Mouse (Mus musculus): Measurements from ENCODE around the gene Gm14308. TPM values are rescaled to one million over a fixed set of nuclear protein-coding genes. Genes with fewer than 3 reads are reported as not detected.
"Not testable (repeated sequence)": the region's sequence is repeated elsewhere in the genome, so short reads cannot be mapped to it uniquely, and the experiment has no call there.

Gm14308 gene
- polyA plus RNA-seq (2012; rRNA removed), result 1.5 and 5.0 TPM in 2 replicates

- WGBS, result no CpG with 5 or more reads among the region's 4 CpGs
Observed at GRCm38 (mm10) chr2:176636244-176636643, at the start of gene Gm14308. Gene Gm14308, minus strand, starts transcription at chr2:176636344.

GRCm38 (mm10) chr2:176670222-176670621 is 34.1 kb upstream of the Gm14308 start, which contains the start of gene Zfp973:
Gene Zfp973, plus strand, starts transcription at chr2:176670522.
- WGBS, result no CpG with 5 or more reads among the region's 6 CpGs
- not testable (repeated sequence) for H3K27me3 ChIP-seq (ENCODE audit: control insufficient read depth, insufficient read depth, low read length)

More at GRCm38 (mm10) chr2:176636244-176636643, at the start of gene Gm14308:
- not testable (repeated sequence) for H3K27ac ChIP-seq (ENCODE audit: control insufficient read depth, insufficient read depth, low read length); H3K27me3 ChIP-seq (ENCODE audit: control insufficient read depth, insufficient read depth, low read length); H3K36me3 ChIP-seq (ENCODE audit: control insufficient read depth, insufficient read depth, low read length); DNase-seq; H3K4me3 ChIP-seq (ENCODE audit: control insufficient read depth, insufficient read depth, low read length); H3K4me1 ChIP-seq (replicated peaks; ENCODE audit: control insufficient read depth, insufficient read depth, low read length)

More at GRCm38 (mm10) chr2:176670222-176670621, 34.1 kb upstream of the Gm14308 start, which contains the start of gene Zfp973:
- H3K36me3 ChIP-seq (ENCODE audit: control insufficient read depth, insufficient read depth, low read length); H3K4me3 ChIP-seq (ENCODE audit: control insufficient read depth, insufficient read depth, low read length); H3K4me1 ChIP-seq (replicated peaks; ENCODE audit: control insufficient read depth, insufficient read depth, low read length); DNase-seq; H3K27ac ChIP-seq (ENCODE audit: control insufficient read depth, insufficient read depth, low read length): not testable (repeated sequence)

Other genes starting within 250 kb of the Gm14308 start
- 0.80 and 1.1 TPM in 2 replicates for gene Gm14435, start 212.8 kb downstream of the Gm14308 start, polyA plus RNA-seq (2012; rRNA removed)
- gene Gm14434, start 149.6 kb downstream of the Gm14308 start, polyA plus RNA-seq (2012; rRNA removed), result 3.2 and 3.5 TPM in 2 replicates
- gene Zfp967, start 115.3 kb downstream of the Gm14308 start, polyA plus RNA-seq (2012; rRNA removed), result not detected in 2 replicates
- gene Zfp973, start 34.2 kb upstream of the Gm14308 start, polyA plus RNA-seq (2012; rRNA removed), result 2.5 and 2.8 TPM in 2 replicates
- gene Gm14305, start 72.0 kb upstream of the Gm14308 start, polyA plus RNA-seq (2012; rRNA removed), result 3.4 and 4.9 TPM in 2 replicates
- 2.0 and 2.1 TPM in 2 replicates for gene Gm14295, start 162.3 kb upstream of the Gm14308 start, polyA plus RNA-seq (2012; rRNA removed)
- not detected in 2 replicates for gene Gm14408, start 194.8 kb upstream of the Gm14308 start, polyA plus RNA-seq (2012; rRNA removed)

Measured in thymus, adult 2 months (tissue).